Mouse (Mus musculus) induced T-regulatory cell, adult 2 months (primary cell): ENCODE measurements around the gene Esr1.

Experiments used
- DNase-seq: peaks from one replicate; pipeline ENCODE4 v3.0.0-alpha.2; 2012; ENCODE audit warnings: low read depth

Gene Esr1

DNA sequence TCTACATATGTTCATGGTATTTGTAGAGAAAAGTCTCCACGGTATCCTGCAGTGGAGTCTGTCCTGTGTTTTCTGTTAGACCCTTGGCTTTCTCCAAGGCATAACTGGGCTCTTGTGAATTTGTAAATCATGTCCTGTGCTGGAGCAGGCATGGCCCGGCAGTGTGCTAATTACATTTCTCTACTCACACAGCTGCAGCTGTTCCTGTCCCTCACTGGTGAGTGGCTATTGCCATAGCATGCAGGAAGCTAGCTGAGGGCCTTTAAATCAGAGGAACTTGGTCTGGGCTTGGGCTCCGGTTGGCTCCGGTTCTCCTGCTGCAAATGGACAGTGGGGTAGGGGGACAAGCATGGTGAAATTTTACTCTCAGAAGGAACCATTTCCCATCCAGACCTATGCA is 226.7 kb downstream of the Esr1 start:
- no peak for DNase-seq

- DNase-seq, result no peak
Measured at GRCm38 (mm10) chr10:4841039-4841438, 229.6 kb downstream of the Esr1 start.

GRCm38 (mm10) chr10:4847523-4847922 is 236.1 kb downstream of the Esr1 start:
- DNase-seq, result no peak

DNA sequence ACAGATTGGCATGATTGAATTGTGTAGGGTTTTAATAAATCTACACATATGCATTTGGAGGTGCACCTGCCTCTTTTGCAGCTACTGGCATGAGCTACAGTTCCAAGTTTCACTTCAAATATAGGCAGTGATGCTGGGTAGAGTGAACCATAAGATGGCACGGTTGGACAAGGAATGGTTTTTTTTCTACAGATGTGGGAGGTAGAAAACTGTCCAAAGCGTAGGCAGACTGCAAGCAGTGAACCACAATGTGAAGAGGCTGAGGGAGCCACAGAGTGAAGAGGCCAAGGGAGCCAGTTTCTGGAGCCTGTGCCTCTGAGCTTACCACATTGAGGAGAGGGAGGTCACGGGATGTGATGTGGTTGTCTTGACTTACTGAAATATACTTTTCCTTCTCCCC is 238.5 kb downstream of the Esr1 start:
- no peak for DNase-seq

DNA sequence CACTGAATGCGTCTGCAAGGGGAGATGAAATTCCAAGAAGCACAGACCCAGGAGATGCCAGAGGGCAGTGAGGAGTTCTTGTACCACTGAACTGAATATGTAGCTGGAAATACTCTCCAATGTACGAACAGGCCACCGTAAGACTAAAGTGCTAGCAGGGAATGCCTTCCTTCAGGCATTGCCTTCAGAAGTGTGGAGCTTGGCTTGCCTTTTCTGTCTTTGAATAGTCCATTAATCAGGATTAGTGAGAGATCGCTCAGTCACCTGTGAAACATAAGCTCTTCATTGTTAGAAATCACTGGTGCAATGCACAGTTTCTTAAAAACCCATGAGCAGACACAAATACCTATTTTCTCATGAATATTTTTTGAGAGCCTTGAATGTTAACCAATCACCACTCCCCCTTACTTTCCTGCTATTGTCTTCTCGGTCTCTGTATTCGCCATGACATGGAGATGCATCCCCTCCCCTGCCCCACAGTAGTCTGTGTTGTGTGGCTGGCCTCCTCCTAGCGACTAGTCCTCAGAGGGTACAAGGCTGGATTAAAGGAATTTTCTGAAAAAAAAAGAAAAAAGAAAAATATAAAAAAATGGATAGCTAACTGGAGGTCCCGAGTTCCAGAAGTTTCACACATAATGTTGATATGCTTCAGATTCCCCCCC is 263.8 kb downstream of the Esr1 start:
- DNase-seq, result no peak

GRCm38 (mm10) chr10:4881391-4881790 is 270.0 kb downstream of the Esr1 start:
- DNase-seq, result no peak

- no peak for DNase-seq
Measured at GRCm38 (mm10) chr10:4885506-4885905, 274.1 kb downstream of the Esr1 start.

DNA sequence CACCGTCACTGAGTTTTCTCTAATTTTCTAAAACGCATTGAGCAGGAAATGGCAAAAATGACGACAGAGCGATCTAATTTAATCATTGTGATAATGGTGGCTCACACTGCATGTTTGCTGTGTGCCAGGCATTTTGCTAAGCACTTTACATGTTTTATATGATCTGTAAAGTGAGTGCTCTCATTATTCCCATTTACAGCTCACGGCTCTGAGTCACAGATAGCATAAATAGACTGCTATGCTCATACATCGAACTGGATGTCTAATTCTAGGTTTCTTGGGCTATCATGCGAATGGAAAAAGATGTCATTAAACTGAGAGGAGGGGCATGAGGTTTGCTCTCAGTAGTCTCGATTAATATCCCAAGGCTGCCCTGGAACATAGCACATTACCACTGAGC is 274.6 kb downstream of the Esr1 start:
- DNase-seq, result no peak

GRCm38 (mm10) chr10:4893475-4893874 is 282.1 kb downstream of the Esr1 start:
- DNase-seq, result no peak

GRCm38 (mm10) chr10:4897789-4898188 is 286.4 kb downstream of the Esr1 start:
- no peak for DNase-seq

- peak; percentile 4 for DNase-seq
Measured at GRCm38 (mm10) chr10:4900324-4900723, 288.9 kb downstream of the Esr1 start.

- DNase-seq, result no peak
Measured at GRCm38 (mm10) chr10:4909271-4909670, 297.9 kb downstream of the Esr1 start.

- DNase-seq, result no peak
Measured at GRCm38 (mm10) chr10:4910451-4910850, 299.1 kb downstream of the Esr1 start.

DNA sequence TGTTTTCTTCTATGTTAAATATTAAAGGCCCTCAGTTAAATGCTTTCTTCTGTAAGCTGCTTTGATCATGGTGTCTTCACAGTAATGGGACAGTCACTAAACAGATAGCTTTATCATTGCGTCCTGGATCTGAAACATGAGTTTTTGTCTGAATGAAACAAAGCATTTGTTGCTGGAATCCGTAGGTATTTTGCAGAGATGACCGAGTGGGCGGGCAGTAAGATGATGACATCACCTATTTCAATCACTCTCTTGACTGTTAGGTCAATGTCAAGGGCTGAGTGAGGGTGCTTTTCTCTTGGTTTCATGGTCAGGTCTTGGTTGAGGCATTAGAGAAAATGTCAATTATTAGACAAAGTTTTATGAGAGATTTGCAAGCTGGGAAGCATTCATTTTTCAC is 307.7 kb downstream of the Esr1 start:
- DNase-seq, result no peak

DNA sequence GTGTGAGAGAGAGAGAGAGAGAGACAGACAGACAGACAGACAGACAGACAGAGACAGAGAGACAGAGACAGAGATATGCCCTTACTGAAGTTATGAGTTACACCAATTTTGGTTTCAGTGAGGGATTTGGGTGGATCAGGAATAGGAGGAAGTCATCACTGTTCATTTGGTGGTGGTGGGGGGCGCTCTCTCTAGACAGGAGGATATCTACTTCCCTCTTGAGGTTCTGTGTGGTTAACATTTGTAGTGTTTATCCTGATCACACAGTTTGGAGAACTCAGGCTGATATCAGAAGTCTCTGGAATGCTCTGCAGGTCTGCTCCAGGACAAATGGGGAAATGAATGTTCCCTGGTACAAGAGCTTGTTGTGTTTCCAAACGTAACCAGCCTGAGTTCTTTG is 312.2 kb downstream of the Esr1 start:
- no peak for DNase-seq

DNA sequence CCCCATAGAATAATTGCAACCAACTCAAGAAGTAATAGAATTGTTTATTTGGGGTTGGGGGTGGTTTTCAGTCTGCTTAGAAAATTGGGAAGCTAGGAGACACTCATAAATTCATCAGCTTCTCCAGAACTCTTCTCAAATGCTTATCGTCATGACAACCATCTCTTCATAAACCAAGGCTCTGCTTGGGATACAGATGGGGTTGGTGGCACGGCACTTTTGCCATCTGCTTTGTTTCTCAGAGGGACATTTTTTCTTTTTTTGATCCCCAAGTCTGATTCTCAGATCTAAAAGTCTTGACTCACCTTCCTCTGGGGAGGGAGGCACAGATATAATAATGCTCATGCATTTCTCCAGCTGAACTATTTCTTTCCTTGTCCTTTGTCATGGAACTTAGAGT is 313.0 kb downstream of the Esr1 start:
- DNase-seq, result no peak

- DNase-seq, result no peak
Measured at GRCm38 (mm10) chr10:4943148-4943547, 331.8 kb downstream of the Esr1 start.

- DNase-seq, result no peak
Measured at GRCm38 (mm10) chr10:4944725-4945124, 333.3 kb downstream of the Esr1 start.

GRCm38 (mm10) chr10:4965768-4966167 is 354.4 kb downstream of the Esr1 start:
- DNase-seq, result no peak

- DNase-seq, result no peak
Measured at GRCm38 (mm10) chr10:4971156-4971555, 359.8 kb downstream of the Esr1 start.

DNA sequence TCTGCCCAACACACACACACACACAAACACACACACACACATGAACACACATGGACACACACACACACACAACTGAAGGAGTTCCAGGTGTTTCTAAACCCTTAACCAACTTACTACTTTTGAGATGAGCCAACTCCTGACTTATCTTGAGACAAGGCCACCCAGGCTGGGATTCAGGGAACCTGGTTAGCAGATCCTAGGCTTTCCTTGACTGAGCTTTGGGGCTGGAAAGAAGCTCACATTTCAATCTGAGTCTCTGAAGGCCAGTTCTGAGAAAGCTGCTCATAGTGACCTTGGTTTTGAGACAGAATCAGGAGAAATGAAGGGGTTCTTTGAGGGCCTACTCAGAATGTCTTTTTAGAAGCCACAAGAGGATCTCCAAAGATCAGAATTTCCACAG is 360.2 kb downstream of the Esr1 start:
- DNase-seq, result no peak

GRCm38 (mm10) chr10:4972026-4972425 is 360.6 kb downstream of the Esr1 start:
- DNase-seq, result no peak

DNA sequence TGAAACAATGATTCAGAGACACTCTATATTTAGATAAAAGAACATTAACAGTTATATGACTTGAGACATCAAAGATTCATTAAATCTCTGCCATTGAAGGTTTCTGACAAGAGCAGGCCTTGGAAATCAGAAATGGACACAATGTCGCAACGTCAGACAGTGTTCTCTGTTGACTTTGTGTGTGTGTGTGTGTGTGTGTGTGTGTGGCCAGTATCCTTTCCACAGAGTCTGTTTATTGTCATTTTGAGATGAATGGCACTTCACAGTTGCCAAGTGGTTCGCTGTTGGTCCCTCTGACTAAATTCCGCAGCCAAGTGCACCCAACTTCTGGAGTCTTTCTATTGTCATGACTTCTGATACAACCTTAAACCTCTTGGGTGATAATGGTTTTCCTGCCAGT is 362.9 kb downstream of the Esr1 start:
- no peak for DNase-seq

GRCm38 (mm10) chr10:4976557-4976956 is 365.2 kb downstream of the Esr1 start:
- DNase-seq, result no peak

DNA sequence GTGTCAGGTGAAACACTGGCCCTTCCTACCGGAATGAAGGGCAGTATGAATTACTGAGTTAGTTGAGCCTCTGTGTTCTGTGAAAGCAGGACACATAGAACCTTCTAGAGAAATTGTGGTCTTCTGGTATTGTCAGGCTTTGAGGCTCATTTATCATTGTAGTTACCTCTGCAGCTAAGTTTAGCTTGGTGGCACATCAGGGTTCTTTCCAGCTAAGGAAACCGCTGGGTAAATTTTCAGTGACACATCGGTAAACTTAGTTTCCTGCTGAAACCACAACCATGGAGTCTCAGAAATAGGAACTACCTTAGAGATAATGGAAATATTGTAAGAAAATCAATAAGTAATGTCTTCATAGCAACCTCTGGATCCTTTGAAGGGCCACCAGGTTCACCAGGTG is 366.0 kb downstream of the Esr1 start:
- peak; percentile 7 for DNase-seq
